Mouse (Mus musculus) left cerebral cortex, postnatal 25 days (tissue): ENCODE measurements at regions not wholly inside any gene's neighbourhood (a gene's known extent, or its start where the extent isn't known, plus 50 kb on each side); places are given as distances from the start of the nearest gene placed in this dataset.
A peak's percentile ranks its signal among the peaks of the same experiment; 100 is the strongest.

Experiments
- DNase-seq, 2 experiments: peaks; one replicate each; pipeline ENCODE4 v3.0.0; 2022; ENCODE audit warnings: low spot score in 2 of 2, mixed read lengths in 1 of 2
- intact Hi-C: fragments of 180-260 bp; cut with DNase I; formaldehyde crosslinking; loops from one replicate; pipeline ENCODE4 v1.15.1; 2025

DNA sequence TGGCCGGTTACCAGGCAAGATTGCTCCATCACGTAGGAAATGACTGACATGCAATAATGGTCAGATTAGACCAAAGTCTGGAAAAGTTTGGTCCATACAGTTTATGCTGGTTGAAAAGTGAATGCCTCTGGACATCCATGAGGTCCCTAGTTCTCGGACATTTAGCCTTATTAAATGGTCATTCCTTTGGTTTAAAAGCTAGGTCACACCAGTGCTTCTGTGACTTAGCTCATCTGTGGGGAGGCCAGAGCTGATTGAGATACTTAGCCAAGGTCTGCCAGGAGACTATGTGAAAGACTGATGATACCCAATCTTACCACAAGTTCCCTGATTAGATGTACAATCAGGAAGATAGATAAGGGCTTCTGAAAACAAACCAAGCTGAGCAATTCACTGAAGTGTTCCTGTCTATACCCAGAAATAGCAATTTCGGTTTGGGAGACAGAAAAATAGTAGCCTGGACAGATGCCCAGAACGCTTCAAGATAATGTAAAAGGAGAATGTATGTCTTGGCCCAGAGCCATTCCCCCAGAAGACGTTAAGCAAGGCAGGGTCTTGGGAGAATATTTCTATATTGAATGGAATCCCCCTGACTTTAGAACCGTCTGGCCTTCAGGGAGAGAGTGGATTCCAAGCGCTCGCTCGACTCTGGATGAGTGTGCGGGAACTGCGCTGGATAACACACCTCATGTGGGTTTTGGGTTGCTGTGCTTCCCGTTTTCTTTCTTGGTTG lies 161.5 kb downstream of the Dact1 start:
- intact Hi-C loops, result no loop called here
- DNase-seq, result no peak

DNA sequence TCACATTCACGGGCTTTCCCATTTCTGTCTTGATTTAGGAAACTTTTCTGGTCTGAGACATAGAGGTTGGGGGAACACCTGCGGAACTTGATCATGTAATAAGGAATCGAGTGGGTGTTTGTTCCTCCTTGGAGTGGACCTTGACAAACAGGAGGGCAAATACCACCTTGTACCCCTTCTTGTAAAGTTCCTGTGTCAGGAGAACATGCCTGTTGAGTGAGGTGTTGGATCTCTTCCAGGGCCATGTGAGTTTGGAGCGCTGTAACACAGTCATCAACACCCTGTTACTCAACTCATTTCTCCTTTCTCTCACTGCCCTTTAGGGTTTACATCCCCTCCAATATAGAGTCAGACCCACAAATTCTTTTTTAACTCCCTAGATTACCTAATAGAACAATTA lies 162.0 kb downstream of the Dact1 start:
- no peak for DNase-seq
- intact Hi-C loops, result no loop called here

DNA sequence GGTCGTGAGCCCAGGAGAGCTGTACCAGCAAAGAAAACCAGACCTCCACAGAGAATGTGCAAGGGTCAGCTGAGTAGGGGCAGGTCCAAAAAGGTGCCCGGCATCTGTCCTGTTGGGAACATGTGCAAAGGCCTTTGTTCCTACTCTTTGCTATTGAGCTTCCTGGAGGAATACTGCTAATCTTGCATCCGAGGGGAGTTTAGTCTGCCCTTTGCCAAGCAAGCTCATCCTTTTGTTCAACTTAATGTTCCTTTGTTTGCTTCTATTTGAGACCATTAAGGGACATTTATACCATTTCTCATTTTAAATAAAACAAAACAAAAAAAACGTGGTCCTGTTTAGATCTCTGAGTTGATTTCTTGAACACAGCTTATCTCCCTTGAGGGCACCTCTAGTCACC lies 166.6 kb downstream of the Dact1 start:
- no peak for DNase-seq
- intact Hi-C loops, result no loop called here

DNA sequence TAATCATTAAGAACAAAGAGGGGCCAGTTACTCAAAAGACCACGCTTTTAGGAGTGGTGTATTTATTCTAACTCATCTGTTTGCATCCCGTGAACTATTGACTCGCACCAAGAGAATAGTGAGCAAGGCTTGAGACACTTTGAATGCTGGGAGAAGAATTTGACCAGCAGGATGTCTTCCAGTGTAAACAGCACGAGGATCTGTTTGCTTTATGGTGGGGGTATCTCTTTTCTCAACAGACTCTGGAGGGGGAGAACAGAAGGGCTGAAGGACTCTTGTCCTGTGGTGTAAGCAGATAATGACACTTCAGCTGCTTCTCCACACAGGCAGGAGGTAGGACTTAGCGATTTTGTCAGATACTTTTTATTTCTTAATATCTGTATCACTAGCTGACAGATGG lies 168.0 kb downstream of the Dact1 start:
- intact Hi-C loops, result no loop called here
- DNase-seq, result no peak

DNA sequence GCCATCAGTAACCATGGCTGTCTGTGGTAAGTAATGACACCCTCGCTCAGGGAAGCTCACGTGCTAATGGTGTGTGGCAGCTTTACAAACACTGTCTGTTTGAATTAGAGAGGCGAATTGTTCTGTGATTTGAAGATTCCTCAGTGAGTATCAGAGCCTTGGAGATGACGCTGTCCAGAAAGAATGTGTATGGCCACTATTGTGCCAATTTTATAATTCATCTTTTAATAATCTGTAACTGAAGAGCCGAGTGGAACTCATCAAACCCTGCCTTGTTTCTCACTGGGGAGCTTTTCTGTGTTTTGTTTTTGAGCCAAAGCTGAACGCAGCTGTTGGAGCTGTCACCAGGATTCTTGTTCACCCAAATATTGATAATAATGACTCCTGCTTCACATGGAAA lies 171.7 kb downstream of the Dact1 start:
- no peak for DNase-seq
- intact Hi-C loops, result no loop called here

DNA sequence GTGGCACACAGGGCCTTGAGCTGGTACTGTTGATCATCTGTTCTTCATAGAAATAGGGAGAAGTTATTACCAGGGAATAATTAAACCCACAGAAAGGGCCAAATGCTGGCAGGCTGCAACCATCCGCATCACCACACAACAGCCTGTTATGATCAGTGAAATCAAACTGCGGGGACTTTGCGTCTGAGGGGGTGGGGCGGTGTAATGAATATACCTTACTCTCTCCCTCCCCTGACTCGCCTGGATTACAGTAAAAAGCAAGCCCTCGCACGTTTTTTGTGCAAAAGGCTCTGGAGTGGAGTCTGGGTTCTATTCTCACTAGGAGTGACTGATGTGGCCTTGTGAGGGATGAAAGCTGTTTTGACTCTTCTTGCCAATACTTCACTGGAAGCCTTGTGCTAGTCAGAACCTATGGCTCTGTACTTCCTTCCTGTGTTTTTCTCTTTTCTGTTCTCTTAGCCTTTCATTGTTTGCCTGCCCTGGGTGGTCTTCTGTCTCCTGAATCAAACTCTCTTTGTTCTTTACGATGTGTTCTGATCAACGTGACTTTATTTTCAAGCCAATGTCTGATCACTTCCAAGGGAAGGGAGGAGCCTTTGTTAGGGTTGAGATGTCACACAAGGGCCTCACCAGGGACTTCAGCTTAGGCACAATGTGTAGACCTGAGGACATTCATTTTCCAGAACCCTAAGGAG lies 172.4 kb downstream of the Dact1 start:
- intact Hi-C loops, result no loop called here
- no peak for DNase-seq

DNA sequence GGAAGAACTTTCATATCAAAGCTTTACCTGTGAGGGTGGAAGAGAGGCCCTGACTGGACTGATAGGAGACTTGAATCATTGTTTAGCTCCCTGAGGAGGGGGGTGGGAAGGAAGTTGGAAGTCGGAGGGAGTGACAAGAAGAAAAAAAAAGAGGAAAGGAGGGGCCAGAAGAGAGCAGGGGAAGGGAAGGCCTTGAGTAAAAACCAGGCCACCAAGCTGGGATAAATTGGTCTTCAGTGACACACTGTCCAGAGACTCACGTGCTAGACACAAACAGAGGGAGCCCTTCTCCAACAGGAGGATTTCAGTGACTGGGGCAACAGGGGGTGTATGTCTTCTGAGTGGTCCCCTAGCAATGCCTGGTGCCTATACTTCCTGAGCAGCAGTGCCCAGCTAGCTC lies 172.9 kb downstream of the Dact1 start:
- DNase-seq, result no peak
- intact Hi-C loops, result no loop called here

DNA sequence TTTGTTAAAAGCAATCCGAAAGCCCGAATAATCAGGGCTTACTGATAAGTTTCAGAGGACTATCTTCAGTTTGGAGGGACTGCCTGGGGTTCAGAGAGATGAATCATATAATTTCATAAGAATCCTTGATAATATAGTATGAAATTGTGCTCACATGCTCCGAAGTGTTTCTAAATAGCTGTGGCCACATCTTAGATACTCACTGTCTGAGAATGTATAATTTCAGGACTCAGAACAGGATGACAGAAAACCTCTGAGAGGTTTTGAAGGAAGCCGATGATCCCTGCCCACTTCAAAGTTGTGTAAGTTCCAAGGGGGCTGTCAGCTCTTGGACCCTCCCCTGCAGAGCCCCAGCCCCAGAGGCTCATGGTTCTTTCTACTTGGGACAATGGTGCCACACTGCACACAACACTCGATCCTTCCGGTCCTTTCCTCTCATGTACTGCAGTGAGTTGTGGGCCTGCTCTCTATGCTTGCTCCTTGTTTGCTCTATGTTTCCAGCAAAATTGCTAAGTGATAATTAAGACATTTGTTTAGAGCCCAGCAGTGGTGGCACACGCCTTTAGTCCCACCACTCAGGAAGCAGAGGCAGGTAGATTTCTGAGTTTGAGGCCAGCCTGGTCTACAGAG lies 174.0 kb downstream of the Dact1 start:
- no peak for DNase-seq
- intact Hi-C loops, result no loop called here

DNA sequence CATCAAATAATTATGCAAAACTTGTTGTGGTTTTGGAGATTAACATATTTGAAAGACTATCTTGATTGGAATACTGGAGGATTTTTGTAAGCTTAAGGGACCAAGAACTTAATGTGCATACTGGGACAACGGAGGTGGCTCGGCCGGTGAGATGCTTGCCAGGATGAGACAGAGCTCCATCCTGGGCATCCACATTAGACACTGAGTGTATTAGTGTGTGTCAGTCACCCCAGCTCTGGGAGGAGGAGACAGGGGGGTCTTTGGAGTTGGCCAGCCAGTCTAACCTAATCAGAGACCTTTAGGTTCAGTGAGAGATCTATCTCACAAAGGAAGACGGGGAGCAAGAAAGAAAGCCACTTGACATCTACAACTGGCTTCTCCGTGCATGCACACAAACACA lies 174.6 kb downstream of the Dact1 start:
- DNase-seq, result no peak
- intact Hi-C loops, result no loop called here

DNA sequence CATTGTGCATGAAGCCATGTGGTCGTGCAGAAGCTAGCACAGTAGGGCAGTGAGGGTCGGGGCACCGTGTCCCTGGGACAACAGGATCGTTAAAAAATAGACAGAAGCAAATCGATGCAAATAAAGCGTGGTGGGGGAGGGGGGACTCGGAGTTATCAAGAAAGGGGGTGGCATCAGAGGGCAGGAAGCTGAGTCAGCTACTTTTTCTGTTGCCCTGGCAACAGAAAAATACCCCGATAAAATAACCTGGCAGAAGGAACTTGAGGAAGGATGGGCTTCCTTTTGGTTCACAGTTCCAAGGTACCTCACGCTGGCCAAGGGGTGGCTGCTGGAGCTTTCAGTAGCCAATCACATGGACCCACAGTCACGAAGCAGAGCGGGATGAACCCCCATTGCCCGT lies 176.4 kb downstream of the Dact1 start:
- intact Hi-C loops, result no loop called here
- DNase-seq, result no peak

DNA sequence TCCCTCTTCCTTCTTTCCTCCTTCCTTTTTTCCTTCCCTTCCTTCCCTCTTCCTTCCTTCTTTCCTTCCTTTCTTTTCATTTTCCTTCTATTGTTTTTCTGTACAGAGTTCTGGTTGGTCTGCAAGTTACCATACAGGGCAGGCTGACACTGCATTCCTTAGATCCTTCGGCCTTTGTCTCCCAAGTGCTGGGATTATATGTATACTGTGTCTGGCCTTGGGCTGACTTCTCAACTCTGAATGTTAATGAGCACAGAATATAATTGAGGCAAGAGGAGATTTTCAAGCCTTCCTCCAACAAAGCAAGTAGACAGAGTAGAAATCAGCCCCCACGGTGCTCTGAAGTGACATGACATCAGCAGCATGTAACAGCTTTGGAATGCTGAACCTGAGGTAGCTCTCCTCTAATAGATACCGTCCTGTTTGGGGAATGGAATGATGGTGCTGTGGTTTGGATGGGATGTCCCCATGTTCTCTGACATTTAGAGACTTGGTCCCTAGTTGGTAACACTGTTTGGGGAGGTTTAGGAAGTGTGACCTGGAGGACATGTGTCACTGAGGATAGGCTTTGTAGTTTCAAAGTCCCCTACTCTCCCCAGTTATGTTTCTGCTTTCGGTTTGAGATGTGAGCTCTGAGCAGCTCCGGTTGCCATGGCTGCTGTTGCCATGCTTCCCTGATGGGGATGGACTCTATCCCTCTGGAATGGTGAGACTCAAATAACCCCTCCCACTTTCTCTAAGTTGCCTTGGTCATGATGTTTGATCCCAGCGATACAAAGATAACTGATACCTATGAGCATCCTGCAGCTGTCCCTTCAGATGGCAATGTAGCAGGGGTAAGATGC lies 178.1 kb downstream of the Dact1 start:
- intact Hi-C loops, result no loop called here

DNA sequence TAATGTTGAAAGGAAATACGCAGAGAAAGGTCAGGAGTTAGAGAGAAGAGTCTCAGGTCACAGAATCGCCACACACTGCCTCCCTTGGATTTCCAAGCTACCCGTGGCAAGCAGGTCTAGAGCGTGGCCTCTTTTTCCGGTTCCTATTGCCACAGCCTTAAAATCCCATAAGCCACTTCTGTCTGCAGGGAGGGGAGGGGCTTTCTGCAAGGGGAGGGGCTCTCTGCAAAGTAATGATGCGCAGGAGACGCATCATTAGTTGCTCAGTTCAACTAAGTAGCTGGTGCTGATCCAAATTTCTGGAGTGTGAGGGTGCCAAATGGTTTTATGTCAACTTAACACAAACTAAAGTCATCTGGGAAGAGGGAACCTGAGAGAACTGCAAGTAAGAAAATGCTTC lies 179.6 kb downstream of the Dact1 start:
- intact Hi-C loops, result no loop called here
- no peak for DNase-seq

More for the DNA sequence above, 178.1 kb downstream of the Dact1 start:
- peak in 1 of 2 experiments; percentile 30 for DNase-seq

DNA sequence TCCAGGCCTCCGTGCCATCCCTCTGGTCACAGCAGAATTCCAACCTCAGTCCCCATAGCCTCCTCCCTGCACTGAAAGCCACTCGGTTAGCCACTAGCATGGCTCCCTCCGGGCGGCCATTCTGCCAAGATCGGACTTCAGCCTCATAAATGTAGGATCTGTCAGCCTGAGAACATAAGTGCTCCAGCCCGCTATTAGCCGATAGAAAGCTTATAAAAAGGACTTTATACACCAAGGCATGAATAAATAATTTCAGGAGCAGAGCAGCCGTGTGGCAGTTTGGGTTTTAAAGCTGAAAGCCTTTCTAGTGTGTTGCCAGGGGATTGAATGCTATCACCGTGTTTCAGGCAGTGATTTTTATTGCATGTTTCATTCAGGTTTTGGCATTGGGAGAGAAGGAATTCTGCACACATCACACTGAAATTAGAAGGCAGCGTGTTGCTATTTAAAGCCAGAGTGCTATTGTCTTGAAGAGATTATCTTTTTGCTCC lies 185.2 kb downstream of the Dact1 start:
- intact Hi-C loops, result loop anchor here (5.0 kb wide), 1 partner anchor 183 kb away; no protein-coding TSS in a partner anchor
- DNase-seq, result no peak

DNA sequence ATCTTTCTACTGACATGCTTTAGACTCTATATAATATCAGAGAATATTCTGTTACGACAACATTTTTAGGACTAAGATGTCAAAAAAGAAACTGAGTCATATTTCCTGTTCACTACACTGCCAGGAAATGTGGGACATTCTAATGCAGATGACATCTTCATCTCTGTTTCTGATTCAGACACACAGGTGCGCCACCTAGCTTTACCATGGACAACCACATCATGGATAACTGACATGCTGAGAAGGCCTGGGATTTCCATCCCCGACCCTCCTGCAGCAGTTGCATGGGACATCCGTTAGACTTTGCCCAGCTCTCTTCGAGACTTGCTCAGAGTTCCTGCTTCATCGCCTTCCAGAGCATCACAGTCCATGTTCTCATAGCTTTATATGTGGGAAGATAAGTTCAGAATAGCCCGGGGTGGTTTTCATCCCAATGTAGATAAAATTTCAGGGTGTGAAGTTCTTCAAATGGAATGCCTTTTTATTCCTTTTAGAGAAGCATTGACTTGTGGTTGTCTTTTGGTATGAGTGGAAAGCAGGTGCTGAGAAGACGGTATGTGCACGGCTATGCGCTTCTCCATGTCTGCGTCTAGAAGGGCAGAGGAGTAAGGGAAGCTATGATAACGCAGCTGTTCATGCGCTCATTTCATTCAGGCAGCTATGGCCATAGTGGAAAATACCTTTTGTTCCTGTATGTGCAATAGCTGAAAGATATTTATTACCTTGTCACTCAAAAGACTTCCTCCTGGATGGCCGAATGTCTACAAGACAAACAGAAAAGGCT lies 188.8 kb downstream of the Dact1 start:
- DNase-seq, result peak in 1 of 2 experiments; percentile 25
- intact Hi-C loops, result loop anchor here (5.0 kb wide), 1 partner anchor 186 kb away; no protein-coding TSS in a partner anchor

DNA sequence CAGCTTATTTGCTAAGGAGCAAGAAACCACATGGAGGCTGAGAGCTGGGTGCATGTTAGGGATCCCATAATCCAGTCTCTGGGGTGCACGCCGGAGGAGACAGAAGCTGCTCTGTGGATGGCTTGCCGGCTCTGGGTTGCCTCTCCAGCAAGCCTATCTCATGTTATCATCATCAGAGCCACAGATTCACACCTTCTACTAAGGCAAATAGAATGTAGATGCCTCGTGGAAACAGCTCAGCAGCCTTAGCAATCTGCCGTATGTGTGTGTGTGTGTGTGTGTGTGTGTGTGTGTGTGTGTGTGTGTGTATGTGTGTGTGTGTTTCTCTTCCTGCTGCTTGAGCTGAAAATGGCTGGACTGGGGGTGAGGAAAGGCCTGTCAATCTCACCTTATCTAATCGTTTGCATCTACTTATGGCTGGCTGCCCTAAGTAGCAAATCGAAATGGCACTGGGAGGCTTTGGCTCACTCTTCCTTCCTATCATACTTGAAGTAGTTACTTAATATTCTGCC lies 191.7 kb downstream of the Dact1 start:
- DNase-seq, result no peak

DNA sequence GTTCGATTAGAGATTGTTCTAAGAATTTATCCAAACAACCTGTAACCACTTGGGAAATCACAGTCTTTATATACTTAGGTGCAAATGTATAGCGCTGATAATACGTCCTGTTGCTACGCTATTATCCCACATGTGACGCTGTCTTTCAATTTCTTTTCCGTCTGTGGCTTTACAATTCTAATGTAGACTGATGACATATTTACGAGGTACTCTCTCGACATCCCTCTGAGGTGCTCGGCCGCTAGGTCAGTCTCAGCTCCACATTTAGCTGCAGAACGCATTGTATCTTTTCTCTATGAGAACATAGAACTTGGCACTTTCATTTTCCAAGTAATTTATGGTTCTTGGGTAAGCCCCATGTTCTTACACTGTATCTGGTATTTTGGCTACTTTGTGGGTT lies 193.6 kb downstream of the Dact1 start:
- intact Hi-C loops, result no loop called here

More for the DNA sequence above, 191.7 kb downstream of the Dact1 start:
- intact Hi-C loops, result no loop called here

DNA sequence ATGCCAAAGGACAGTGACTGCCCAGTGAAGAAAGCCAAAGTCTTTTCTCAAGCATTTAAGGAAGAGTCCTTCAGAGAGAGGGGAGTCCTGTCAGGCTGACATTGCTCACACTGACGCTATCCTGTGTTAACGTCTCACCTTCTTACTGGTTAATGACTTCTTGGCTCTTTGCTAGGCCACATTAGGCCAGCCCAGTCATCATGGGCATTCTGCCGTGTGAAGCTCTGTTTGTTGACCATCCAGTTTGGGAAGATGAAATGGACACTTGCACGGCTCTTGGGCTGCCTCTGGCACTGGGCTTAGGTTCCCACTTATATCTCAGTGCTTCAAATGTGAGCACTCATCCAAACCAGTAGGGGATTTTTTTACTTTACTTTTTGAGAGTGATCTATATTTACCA lies 196.5 kb downstream of the Dact1 start:
- intact Hi-C loops, result no loop called here

More for the DNA sequence above, 193.6 kb downstream of the Dact1 start:
- no peak for DNase-seq

DNA sequence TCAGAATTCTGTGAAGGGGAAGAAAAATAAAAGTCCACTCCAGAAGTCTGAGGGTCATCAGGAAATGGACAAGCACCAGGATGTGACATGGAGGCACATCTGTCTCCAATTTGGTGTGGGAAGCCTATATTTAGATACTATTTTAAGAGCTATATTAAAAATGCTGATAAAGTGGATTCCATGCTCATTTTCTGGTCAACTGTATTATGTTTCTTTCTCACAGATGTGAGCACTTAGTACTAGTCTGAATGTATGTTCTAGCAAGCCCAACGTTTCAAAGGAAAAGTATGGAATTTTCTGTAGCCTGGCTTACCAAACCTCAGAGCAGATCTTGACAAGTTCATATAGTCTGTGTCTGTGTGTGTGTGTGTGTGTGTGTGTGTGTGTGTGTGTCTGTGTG lies 197.0 kb downstream of the Dact1 start:
- no peak for DNase-seq
- intact Hi-C loops, result no loop called here

More for the DNA sequence above, 196.5 kb downstream of the Dact1 start:
- no peak for DNase-seq
